Comparison of ENCODE assay signal across 8 mouse cellular contexts in the genomic region with DNA sequence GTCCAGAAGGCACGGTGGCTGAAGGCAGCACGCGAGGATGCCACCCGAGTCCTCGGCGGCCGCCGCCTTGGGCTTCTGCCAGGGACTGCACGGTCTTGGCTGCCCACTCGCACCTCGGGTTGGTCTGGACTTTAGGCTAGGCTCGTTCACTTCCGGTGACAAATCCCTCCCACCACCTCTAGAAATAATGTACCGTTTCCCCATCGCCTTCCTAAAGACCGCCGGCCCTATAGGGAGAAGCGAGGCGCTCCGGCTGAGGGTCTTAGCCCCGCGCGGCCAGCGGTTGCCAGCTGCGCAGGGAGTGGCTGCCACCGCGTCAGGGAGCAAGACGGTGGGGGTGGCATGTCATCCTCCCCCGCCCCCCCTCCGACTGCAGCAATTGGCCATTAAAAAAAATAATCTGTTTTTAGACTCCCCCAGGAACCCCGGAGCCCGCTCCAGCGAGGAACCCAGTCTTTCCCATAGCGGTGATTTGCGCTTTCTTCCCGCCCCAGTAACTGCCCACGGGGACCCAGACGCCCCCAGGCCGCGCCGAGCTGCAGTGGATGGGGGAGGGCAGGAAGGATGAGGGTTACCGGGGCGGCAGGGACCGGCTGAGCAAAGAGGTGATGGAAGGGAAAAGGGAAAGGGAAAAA. TPM values are rescaled to one million over a fixed set of nuclear protein-coding genes. Genes with fewer than 3 reads are reported as not detected.
A peak's percentile ranks its signal among the peaks of the same experiment; 100 is the strongest.
DNase-seq lines count a peak whose midpoint lies in the region.

No protein-coding gene starts in this region.

- no peaks in the 10 kb centered on the region for H3K9me3 ChIP-seq in megakaryocyte, embryonic 14.5 days

- DNase-seq in adrenal gland, adult (ENCODE audit: inconsistent age in 2 of 2, low spot score in 1 of 2) = peak; percentile 88 to 95
- peak; percentile 86 for DNase-seq in embryo, embryonic 10 days (ENCODE audit: low spot score)
- peak; percentile 68 to 76 for DNase-seq in gastrocnemius, adult 8-10 months (ENCODE audit: low spot score in 2 of 2)
- peak; percentile 79 for DNase-seq in induced T-regulatory cell, adult 2 months (ENCODE audit: low read depth)
- peak; percentile 67 to 91 for DNase-seq in left cerebral cortex, postnatal 10 days (ENCODE audit: extremely low spot score in 1 of 2, low spot score in 2 of 2)
- DNase-seq in right cerebral cortex, postnatal 10 days (ENCODE audit: low spot score in 2 of 2) = peak; percentile 89
- DNase-seq in urinary bladder, postnatal 10 days (ENCODE audit: low spot score) = peak; percentile 36

- H3K4me1 ChIP-seq in megakaryocyte, embryonic 14.5 days = peaks cover 63% of the 10 kb centered on the region

- H3K27me3 ChIP-seq in megakaryocyte, embryonic 14.5 days (replicated peaks) = no peaks in the 10 kb centered on the region

- peak overlapping the region; percentile 98 for H3K4me3 ChIP-seq in megakaryocyte, embryonic 14.5 days (replicated peaks)

- intact Hi-C loops in left cerebral cortex, postnatal 10 days (cut with DNase I) = loop anchor here (2.0 kb wide), 2 partner anchors 33 to 107 kb away; a partner anchor contains a TSS

- H3K36me3 ChIP-seq in megakaryocyte, embryonic 14.5 days (replicated peaks; ENCODE audit: low read length) = peaks cover 18% of the 10 kb centered on the region

RNA-seq across cellular contexts. Expression of a gene that starts 0.9 kb away (rescaled TPM):
- 1 to 10 TPM; 7.4 to 9.4 (median 7.9) TPM for total RNA-seq in gastrocnemius, adult 8-10 months (2022)
- total RNA-seq in left cerebral cortex, postnatal 10 days (2021) = 10 to 100 TPM; 29.9 to 37.5 TPM
- polyA plus RNA-seq in megakaryocyte, embryonic 14.5 days (2012; ENCODE audit: insufficient read depth, low replicate concordance) = 23.7 and 40.2 TPM in 2 replicates

RNA-seq across cellular contexts. Expression of a gene that starts 20.7 kb away (rescaled TPM):
- not detected for total RNA-seq in gastrocnemius, adult 8-10 months (2022)
- not detected for total RNA-seq in left cerebral cortex, postnatal 10 days (2021)
- polyA plus RNA-seq in megakaryocyte, embryonic 14.5 days (2012; ENCODE audit: insufficient read depth, low replicate concordance) = 0.13 TPM in 1 of 2 replicates, not detected in the other

RNA-seq across cellular contexts. Expression of a gene that starts 31.3 kb away (rescaled TPM):
- total RNA-seq in gastrocnemius, adult 8-10 months (2022) = 10 to 100 TPM; 11.2 to 15.0 (median 12.5) TPM
- total RNA-seq in left cerebral cortex, postnatal 10 days (2021) = 10 to 100 TPM; 36.5 to 36.6 TPM
- 0.62 and 1.8 TPM in 2 replicates for polyA plus RNA-seq in megakaryocyte, embryonic 14.5 days (2012; ENCODE audit: insufficient read depth, low replicate concordance)

Comparison
In these comparisons a context has a peak if more than half of its experiments do, and no peak if none do; other contexts are left out.
1. Peak in every context shown above with its lines: DNase-seq and H3K4me3 ChIP-seq.
2. DNase-seq: peak in every context shown above with its lines; median percentile 92 in adrenal gland, adult; 89 in right cerebral cortex, postnatal 10 days; 86 in embryo, embryonic 10 days; 79 in induced T-regulatory cell, adult 2 months; 79 in left cerebral cortex, postnatal 10 days; 72 in gastrocnemius, adult 8-10 months; 36 in urinary bladder, postnatal 10 days.